Mouse (Mus musculus): Measurements from ENCODE around the gene Hist2h2be.

DNA sequence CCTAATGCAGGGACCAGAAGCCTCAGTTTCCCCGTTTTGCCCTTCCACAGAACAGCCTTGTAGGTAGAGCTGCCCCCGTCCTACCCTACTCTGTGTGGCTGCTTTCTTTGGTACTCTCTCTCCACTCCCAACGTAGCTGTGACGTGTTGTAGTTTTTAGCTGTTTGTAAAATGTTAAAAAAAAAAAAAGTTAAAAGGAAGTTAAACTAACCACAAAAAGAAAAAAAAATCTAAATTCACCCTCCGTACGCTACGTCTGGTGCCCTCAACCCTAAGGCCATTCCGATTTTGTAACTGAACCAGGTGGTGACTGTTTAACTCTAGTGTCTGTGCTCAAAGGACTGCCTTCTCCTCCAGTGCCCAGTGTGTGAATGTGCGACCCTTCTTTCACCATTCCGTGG is 26.0 kb upstream of the Hist2h2be start:
- TF ChIP-seq GATA1 (IDR thresholded peaks at IDR 0.05; ENCODE audit: low read length), result no peak
- TF ChIP-seq TAL1 (IDR thresholded peaks at IDR 0.05; ENCODE audit: low read length), result no peak
